Mouse (Mus musculus) G1E (cell line): Measurements from ENCODE around the gene Tagln3.

Source experiments
- CTCF ChIP-seq: IDR thresholded peaks from 2 replicates; pipeline ENCODE4 v1.5.1; 2012; ENCODE audit warnings: low read depth, low read length, inconsistent platforms, mixed read lengths
- GATA1 ChIP-seq: IDR thresholded peaks from 2 replicates; pipeline ENCODE4 v1.6.1; 2012; ENCODE audit warnings: borderline replicate concordance, low read length, inconsistent platforms, mixed read lengths
- POLR2AphosphoS5 ChIP-seq: IDR thresholded peaks from 2 replicates; pipeline ENCODE4 v1.6.1; 2012; ENCODE audit warnings: low read depth, low read length, inconsistent platforms; ENCODE audit not compliant: insufficient replicate concordance
- TAL1 ChIP-seq: conservative IDR thresholded peaks from 2 replicates; pipeline ENCODE4 v1.6.1; 2012; ENCODE audit warnings: low read depth, low read length, inconsistent platforms, mixed read lengths

GRCm38 (mm10) chr16:45720022-45720630, 4.3 kb downstream of the Tagln3 start:
- no peak for TF ChIP-seq CTCF
- no peak for TF ChIP-seq POLR2AphosphoS5
- TF ChIP-seq GATA1: no peak
- no peak for TF ChIP-seq TAL1
